Mouse (Mus musculus): ENCODE data around the gene Fgd2.

Fgd2 gene

GRCm38 (mm10) chr17:29422912-29423504 lies 62.3 kb downstream of the Fgd2 start:
- DNase-seq (ENCODE audit: low spot score in 2 of 2): no peak

- no peak for DNase-seq (ENCODE audit: low spot score in 2 of 2)
These were observed 63.3 kb downstream of the Fgd2 start for GRCm38 (mm10) chr17:29423991-29424390.

- no peak for DNase-seq (ENCODE audit: low spot score in 2 of 2)
These were observed 64.6 kb downstream of the Fgd2 start for GRCm38 (mm10) chr17:29425345-29425744.

- DNase-seq (ENCODE audit: low spot score in 2 of 2): no peak
These were observed 67.5 kb downstream of the Fgd2 start for GRCm38 (mm10) chr17:29428213-29428612.

- DNase-seq (ENCODE audit: low spot score in 2 of 2): no peak
These were observed 68.1 kb downstream of the Fgd2 start for GRCm38 (mm10) chr17:29428826-29429225.

Data from spleen, postnatal 4 days (tissue).